Mouse (Mus musculus) testis, adult 2 months (tissue): ENCODE measurements around the gene Tenm4.

Experiments
- CTCF ChIP-seq: fragments of 200-500 bp; IDR thresholded peaks from 2 replicates; pipeline ENCODE4 v1.5.1; 2012; ENCODE audit warnings: low read depth, mild to moderate bottlenecking, inconsistent platforms, low read length, moderate library complexity; ENCODE audit not compliant: control insufficient read depth, insufficient read depth, insufficient replicate concordance
- POLR2A ChIP-seq: fragments of 200-500 bp; IDR thresholded peaks from 2 replicates; pipeline ENCODE4 v1.6.1; 2012; ENCODE audit warnings: low read depth, mild to moderate bottlenecking, inconsistent platforms, low read length, moderate library complexity; ENCODE audit not compliant: control insufficient read depth

GRCm38 (mm10) chr7:96183195-96183594, 12.1 kb downstream of the Tenm4 start:
- TF ChIP-seq POLR2A = no peak
- TF ChIP-seq CTCF = no peak
